Mouse (Mus musculus): ENCODE measurements at regions not wholly inside any gene's neighbourhood (a gene's known extent, or its start where the extent isn't known, plus 50 kb on each side); places are given as distances from the start of the nearest gene placed in this dataset.
A peak's percentile ranks its signal among the peaks of the same experiment; 100 is the strongest.

- DNase-seq, result peak; percentile 39 to 63
Observed at GRCm38 (mm10) chr11:34153749-34154525, 54.0 kb downstream of the Foxi1 start.

DNA sequence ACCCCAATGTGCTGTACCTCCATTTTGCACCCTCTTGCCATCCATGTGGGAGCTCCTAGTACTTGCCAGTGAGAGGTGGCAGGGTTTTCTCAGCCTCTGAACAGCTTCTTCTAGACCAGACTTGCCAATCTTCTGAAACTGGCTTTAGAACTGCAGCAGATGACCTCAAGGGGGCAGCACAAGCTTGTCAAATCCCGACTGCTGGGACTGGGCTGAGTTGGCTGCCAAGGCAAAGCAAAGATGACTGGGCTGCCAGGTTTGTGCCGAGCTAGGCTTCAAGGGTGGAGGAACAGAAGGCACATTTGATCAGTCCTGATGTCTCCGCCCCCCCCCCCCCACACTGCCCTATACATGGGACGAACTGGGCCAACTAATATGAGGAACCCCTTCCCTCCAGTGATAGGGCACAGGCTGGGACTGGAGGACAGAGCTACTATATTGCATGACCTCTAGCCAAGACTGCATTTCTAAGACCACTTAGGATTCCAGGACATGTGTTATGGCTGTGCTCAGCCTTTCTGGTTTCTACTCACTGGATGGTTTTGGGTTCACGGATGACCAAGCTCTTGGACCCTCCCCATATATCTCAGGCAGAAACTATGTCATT lies 51.1 kb upstream of the 4930469K13Rik start:
- peak; percentile 80 to 84 for DNase-seq
